Mouse (Mus musculus): ENCODE data around the gene Hlx.

Hlx gene

DNA sequence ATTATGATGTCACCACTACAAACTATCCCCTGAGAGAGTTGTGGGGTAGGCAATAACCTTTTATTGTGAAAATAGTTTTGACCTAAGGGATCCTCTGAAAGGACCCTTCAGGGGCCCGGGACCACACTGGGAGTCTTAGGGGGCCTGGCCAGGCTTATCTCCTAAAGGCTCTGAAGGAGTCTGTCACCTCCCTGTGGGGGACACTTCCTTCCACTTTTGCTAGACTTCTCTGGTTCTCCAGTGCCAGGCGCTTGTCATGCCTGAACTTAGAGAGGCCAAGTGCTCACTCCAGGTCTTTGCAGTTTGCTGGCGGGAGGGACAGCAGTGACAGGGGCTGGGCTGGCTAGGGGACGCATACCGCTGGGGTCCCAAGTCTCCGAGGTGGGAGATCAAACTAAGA lies 16.3 kb downstream of the Hlx start:
- DNase-seq (ENCODE audit: low spot score): no peak

DNA sequence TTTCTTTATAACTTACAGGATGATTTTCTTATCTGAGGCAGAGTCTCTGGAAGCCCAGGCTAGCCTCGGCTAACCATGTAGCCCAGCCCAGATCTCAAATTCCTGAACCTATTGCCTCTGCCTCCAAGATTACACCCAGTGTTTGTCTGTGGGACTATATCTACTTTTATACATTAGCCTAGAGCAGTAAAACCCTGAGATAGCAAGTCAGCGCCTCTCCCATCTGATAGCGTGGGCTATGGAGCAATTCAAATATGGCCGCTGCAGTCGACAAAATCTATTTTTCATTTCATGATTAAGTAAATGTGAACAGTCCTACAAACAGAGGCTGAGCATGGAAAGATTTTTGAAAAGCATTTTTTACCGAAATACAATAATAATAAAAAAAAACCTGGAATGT lies 16.7 kb downstream of the Hlx start:
- no peak for DNase-seq (ENCODE audit: low spot score)

DNA sequence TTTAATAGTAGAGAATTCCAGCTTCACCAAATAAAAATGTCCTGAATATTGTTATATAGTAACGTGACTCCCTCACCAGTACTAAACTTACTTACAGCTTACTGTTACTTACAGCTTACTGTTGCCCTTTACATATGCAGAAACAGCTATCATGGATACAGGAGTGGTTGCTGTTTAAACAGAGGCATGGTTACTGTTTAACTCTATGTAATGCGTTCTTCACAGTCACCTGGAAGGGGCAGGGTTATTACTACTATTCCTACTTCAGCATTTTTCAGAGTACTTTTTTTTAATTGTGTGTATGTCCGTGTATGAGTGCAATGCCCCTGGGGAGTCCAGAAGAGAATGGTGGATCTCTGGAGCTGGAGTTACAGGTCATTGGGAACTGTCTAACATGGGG lies 17.9 kb downstream of the Hlx start:
- DNase-seq (ENCODE audit: low spot score): no peak

DNA sequence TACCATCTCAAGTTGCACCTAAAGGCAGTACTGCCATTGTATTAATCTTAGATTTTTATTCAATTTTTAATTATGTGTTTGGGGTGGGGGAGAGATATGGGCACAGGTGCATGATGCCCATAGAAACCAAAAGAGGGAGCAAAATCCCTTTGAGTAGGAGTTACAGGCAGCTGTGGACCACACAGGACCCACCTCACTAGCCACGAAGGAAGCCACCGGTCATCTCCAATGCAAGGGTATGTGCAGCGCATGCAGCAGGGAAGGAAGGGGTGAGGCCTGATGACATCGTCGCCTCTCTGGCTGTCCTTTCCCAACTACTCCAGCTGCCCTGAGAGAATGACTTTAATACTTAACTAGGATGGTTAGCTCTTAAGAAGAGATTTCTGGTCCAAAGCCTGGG lies 18.7 kb downstream of the Hlx start:
- DNase-seq (ENCODE audit: low spot score): no peak

DNA sequence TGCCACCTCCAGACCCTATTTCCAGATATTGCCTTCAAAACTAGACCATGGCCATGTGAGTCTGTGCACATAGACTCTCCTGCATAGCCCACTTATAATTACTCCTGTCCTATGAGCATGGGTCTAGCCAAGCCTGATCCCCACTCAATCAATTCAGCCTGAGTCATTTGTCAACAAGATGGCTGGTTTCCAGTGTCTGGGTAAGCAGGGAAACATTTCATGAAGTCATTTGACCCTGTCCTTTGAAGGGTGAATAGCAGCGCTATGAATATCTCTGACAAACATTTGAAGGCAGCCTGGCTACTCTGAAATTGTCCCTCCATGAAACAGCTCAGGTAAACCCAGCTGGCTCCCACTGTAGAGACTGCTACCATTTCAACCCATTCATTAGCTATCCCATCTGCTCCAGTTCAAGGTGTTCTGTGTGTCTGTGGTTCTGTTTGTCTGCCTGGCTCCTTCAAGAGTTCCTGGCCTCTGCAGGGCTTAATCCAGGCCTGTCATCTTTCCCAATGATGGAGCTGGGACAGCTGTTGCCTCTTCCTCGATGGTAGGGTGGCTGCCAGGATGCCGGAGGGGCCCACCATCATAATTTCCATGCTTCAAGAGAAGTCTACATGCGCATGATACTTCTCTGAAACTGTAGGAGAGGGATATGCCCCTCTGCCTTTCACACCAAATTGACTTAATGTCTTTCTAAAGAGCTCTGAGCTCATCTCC lies 24.7 kb downstream of the Hlx start:
- no peak for DNase-seq (ENCODE audit: low spot score)

DNA sequence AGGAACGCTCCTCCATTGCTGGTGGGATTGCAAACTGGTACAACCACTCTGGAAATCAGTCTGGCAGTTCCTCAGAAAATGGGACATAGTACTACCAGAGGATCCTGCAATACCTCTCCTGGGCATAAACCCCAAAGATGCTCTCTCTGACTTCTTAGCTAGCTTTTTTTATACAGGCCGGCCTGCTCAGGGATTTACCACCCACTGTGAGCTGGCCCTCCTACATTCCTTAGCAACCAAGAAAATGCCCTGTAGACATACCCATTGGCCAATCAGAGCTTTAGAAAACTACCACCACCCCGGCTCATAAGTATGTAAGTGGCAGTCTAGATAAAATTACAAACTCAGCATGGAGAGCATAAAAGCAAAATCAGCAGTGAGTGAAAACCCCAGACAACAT lies 27.5 kb downstream of the Hlx start:
- no peak for DNase-seq (ENCODE audit: low spot score)

DNA sequence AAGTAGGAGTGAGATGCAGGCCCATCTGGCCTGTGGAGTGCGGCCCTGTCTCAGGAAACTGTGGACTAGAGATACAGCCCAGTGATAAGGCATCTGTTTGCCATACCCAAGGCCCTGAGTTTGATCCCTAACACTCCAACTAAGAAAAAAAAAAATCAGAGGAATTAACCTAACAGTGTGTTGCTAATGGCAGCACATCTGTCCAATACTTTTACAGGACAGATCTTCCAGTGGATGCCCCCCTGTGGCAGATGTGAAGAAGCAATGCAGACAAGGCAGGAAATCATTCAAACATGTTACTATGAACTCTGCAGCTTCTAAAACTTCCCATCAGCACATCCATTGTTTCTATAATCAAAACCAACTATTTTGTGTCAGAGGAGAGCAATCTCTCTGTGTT lies 33.1 kb downstream of the Hlx start:
- DNase-seq (ENCODE audit: low spot score): no peak

DNA sequence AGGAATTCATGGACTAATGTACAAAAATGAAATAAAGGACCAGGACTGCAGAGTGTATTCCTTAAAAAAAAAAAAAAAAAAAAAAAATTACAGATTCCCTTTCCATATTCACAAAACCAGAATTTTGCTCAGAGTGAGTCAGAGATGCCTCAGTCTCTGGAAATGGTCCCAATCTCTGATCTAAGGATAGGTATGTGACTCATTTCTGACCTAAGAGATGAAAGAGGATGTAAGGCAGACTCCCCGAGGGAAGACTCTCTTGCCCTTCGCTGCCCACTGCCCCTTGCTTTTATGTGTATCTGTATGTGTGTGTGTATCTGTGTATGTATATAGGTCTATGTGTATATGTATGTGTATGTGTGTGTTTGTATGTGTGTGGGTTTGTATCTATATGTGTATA lies 37.0 kb downstream of the Hlx start:
- DNase-seq (ENCODE audit: low spot score): no peak

DNA sequence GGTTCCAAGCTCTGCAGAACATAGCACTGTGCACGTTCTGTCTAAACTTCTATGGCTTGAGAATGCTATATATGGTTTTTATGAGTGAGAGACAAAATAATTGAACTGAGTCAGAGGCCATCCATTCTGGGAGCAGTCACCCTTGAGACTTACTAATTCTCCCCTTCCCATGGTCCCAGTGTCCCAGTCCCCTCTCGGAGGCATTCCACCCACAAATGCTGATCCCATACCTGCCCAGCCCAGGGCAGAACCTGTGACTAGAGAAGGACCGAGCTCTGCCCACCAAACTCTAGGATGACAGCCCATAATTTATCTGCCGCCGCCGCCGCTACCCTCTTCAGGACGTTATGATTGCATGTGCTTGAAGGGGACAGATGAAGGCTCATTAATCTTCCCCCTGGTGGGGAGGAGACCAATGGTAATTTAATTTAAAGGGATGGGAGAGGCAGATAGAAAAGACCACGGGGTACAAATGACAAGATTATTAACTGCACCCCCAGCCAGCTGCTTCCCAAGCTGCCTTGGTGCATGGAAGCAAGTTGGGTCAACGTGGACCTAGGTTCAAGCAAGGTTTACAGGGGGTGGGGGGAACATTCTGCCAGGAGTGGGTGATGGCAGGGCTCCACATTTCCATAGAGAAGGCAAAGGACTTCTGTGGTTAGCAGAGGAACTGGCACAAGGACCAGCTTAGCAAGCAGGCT lies 40.1 kb downstream of the Hlx start:
- no peak for DNase-seq (ENCODE audit: low spot score)

DNA sequence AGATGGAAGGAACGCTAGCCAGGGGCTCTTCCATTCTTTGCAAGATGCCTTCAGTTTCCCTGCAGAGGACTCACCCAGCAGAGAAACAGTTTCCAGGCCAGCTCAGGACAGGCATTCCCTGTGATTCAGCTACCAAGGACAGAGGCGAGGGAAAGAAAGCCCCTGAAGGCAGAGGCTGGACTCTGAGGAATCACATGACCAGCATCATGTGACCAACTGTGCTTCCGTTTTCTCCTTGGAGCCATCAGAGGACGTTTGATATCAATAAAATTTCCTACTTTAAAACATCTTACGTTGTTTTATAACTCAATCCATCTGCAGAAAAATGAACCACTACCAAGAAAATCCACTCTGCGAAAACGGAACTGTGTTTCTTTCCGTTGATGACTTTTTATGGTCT lies 41.2 kb downstream of the Hlx start:
- no peak for DNase-seq (ENCODE audit: low spot score)

DNA sequence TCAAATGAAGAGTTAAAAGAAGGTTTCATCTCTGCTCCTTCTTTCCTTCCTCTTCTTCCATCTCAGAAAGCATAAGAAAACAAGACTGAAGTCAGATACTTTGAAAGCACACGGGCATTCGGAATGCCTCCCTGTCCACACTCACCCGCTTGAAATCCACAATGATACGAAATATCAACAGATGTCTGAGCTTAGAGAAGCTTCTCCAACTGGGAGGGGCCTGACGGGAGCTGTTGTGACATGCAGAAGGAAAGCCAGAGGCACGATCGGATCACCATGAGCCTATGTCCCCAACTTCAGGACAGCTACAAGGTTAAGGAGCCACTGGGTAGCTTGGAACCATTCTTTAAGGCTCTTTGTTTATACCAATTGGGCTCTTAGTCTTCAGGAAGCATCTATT lies 44.4 kb downstream of the Hlx start:
- no peak for DNase-seq (ENCODE audit: low spot score)

DNA sequence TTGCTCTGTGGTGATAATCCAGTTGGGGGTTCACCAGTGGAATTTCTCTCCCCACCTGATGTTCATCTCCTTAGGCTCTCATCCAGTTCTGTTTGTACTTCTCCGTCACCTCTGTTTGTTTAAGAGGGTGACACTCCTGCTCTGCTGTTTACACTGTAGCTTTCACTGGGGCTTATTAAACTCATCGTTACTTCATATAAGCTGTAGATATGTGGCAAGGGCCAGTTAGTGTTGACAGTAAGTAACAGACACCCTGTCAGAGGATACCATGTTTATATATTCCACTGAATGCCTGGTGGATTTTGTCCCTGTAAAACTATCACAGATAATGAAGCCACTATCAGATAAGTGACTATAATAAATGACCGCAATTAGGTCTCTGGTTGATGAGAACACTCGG lies 44.9 kb downstream of the Hlx start:
- no peak for DNase-seq (ENCODE audit: low spot score)

DNA sequence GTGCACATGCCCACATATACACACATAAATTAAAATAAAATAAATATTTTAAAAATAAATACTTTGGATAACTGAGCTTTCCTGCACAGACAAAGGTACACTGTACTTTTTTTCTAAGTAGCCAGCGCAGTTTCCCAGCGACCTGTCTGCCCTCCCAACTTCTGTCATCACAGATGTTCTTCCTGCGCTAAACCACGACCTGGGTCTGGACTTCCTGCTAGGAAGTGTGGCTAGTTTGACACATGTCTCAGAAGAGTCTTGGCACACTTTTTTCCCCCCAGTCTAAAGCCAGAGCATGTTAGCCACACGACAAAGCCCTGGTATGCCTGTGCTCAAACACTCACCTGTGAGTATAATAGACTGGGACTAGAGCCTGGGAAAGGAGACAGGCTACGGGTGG lies 48.9 kb downstream of the Hlx start:
- no peak for DNase-seq (ENCODE audit: low spot score)

DNA sequence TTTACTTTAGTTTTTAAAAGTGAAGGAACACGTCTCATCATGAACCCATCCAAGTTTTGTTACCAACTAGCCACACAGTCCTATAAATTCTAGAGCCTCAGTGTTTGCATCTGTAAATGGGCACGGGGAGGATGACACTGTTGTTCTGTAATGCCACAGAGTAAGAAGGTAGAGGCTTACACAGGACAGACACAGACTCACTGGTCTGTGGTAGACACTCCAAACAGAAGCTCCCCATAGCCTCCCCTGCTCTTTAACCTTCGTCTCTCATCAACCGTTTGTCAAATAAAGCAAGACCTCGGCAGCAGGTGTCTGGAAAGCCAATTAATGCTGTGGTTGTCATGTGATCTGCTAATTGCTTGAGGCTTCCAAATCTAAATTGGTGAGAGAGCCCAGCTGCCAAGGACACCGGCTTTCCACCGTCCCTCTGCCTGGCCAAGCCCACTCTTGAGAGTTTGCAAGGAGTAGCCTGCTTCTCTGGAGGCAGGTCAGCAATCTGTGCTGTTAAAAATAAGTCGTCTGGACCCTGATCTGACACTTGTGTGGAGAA lies 52.9 kb downstream of the Hlx start:
- DNase-seq (ENCODE audit: low spot score): no peak

DNA sequence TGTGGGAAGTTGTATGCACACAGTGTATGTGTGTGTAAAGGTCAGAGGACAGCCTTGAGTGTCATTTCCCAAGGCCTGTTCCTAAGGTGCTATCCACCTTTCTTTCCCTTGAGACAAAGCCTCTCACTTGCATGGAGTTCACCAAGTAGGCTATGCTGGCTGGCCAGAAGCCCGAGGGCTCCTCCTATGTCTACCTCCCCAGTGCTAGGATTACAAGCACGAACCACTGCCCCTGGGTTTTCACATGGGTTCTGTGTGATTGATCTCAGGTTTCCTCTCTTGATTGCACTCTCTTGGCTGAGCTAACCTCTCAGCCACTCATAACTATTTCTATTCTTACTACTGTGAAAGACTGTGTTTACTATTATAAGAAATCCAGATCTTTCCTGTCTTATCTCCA lies 54.8 kb downstream of the Hlx start:
- DNase-seq (ENCODE audit: low spot score): no peak

Measured in layer of hippocampus, adult 11-12 months (tissue).